9 mouse cellular contexts compared by ENCODE assay signal in genomic region chr7:100848744-100849143, GRCm38 (mm10). TPM values are rescaled to one million over a fixed set of nuclear protein-coding genes. Genes with fewer than 3 reads are reported as not detected.
DNase-seq lines count a peak whose midpoint lies in the region; ATAC-seq and TF ChIP-seq lines count a peak whose summit lies in the region.
"Had no signal": no experiment of that assay in that cellular context is flagged by ENCODE, and none has a peak within 500 bp of the region (broad histone marks: within the 10 kb centered on the region; RNA-seq: fewer than 3 reads in every experiment).

No protein-coding gene starts in this region.

- no peak overlapping the region for H3K27ac ChIP-seq in intestine, embryonic 14.5 days (ENCODE audit: low read depth)
- no peak overlapping the region for H3K27ac ChIP-seq in intestine, embryonic 15.5 days
- no peak overlapping the region for H3K27ac ChIP-seq in olfactory bulb, adult 2 months (ENCODE audit: insufficient read depth, low read depth, low read length)
- H3K27ac ChIP-seq: macrophage had no signal

- WGBS in intestine, embryonic 14.5 days = 36% methylated on average over 6 of the region's 6 CpGs
- WGBS in intestine, embryonic 15.5 days = 44% methylated on average over 6 of the region's 6 CpGs
- 37% methylated on average over 6 of the region's 6 CpGs for WGBS in olfactory bulb, adult 2 months

- H3K27me3 ChIP-seq in intestine, embryonic 14.5 days (replicated peaks; ENCODE audit: control insufficient read depth, insufficient read depth, low read length) = no peaks in the 10 kb centered on the region
- no peaks in the 10 kb centered on the region for H3K27me3 ChIP-seq in intestine, embryonic 15.5 days (replicated peaks)

- no peak overlapping the region for H3K4me2 ChIP-seq in intestine, embryonic 14.5 days (ENCODE audit: low read length)
- no peak overlapping the region for H3K4me2 ChIP-seq in intestine, embryonic 15.5 days (replicated peaks)

- no peaks in the 10 kb centered on the region for H3K9me3 ChIP-seq in intestine, embryonic 14.5 days (ENCODE audit: control insufficient read depth, low read length)
- H3K9me3 ChIP-seq in intestine, embryonic 15.5 days = no peaks in the 10 kb centered on the region

- peak; percentile 77 for DNase-seq in intestine, embryonic 14.5 days (ENCODE audit: low spot score)
- DNase-seq in Muller cell, postnatal 12 days (ENCODE audit: inconsistent ontology term) = peak; percentile 50
- DNase-seq in cerebellum, postnatal 14 days = peak; percentile 80 to 88
- peak; percentile 83 for DNase-seq in heart, postnatal 4 days
- DNase-seq in left cerebral cortex, postnatal 4 days = peak; percentile 69
- peak; percentile 37 to 75 for DNase-seq in thymus, postnatal 10 days (ENCODE audit: low spot score in 2 of 2)

- H3K4me3 ChIP-seq in intestine, embryonic 14.5 days (ENCODE audit: low read depth, low read length) = no peak overlapping the region
- no peak overlapping the region for H3K4me3 ChIP-seq in intestine, embryonic 15.5 days (replicated peaks)
- H3K4me3 ChIP-seq in olfactory bulb, adult 2 months (ENCODE audit: insufficient read depth, low read depth, low read length) = no peak overlapping the region

- ATAC-seq in intestine, embryonic 14.5 days (replicated peaks; ENCODE audit: low FRiP score, low TSS enrichment, low read depth) = no peak
- ATAC-seq in intestine, embryonic 15.5 days = no peak

- TF ChIP-seq CTCF in olfactory bulb, adult 2 months (IDR thresholded peaks at IDR 0.05; ENCODE audit: insufficient read depth, low read depth, low read length) = peak; percentile 29; the same call in 1 of the 2 replicates

- H3K36me3 ChIP-seq in intestine, embryonic 14.5 days (ENCODE audit: control insufficient read depth, insufficient read depth, low read length) = no peaks in the 10 kb centered on the region
- H3K36me3 ChIP-seq in intestine, embryonic 15.5 days = no peaks in the 10 kb centered on the region

- TF ChIP-seq POLR2A in olfactory bulb, adult 2 months (IDR thresholded peaks at IDR 0.05; ENCODE audit: insufficient read depth, low read depth, low read length) = no peak

- intact Hi-C loops in left cerebral cortex, postnatal 4 days (cut with DNase I) = no loop called here

- H3K9ac ChIP-seq in intestine, embryonic 14.5 days (ENCODE audit: low read length) = no peak overlapping the region
- no peak overlapping the region for H3K9ac ChIP-seq in intestine, embryonic 15.5 days

- H3K4me1 ChIP-seq in intestine, embryonic 14.5 days (replicated peaks; ENCODE audit: control insufficient read depth, insufficient read depth, low read length) = peaks cover 18% of the 10 kb centered on the region
- H3K4me1 ChIP-seq in intestine, embryonic 15.5 days (replicated peaks) = peaks cover 26% of the 10 kb centered on the region
- peaks cover 25% of the 10 kb centered on the region for H3K4me1 ChIP-seq in olfactory bulb, adult 2 months (ENCODE audit: control insufficient read depth, insufficient read depth, low read length)

RNA-seq across cellular contexts. Expression of gene Relt, which starts 14.5 kb away (rescaled TPM):
- 1.9 and 2.0 TPM in 2 replicates for polyA plus RNA-seq in intestine, embryonic 14.5 days (2014; fragmentation: Nextera tagmentation; extraction: Ambion mirVana)
- 2.6 and 3.5 TPM in 2 replicates for polyA plus RNA-seq in intestine, embryonic 15.5 days (2015; fragmentation: Nextera tagmentation; extraction: Ambion mirVana)
- total RNA-seq in heart, postnatal 4 days (2021) = 1 to 10 TPM; 5.6 to 6.4 TPM
- total RNA-seq in left cerebral cortex, postnatal 4 days (2021) = 1 to 10 TPM; 6.3 to 7.4 TPM
- polyA plus RNA-seq in olfactory bulb, adult 2 months (2012; ENCODE audit: insufficient read depth, insufficient read length, low replicate concordance, missing spikeins) = not detected in 2 replicates
